ENCODE assay signal across 8 mouse cellular contexts in the genomic region with DNA sequence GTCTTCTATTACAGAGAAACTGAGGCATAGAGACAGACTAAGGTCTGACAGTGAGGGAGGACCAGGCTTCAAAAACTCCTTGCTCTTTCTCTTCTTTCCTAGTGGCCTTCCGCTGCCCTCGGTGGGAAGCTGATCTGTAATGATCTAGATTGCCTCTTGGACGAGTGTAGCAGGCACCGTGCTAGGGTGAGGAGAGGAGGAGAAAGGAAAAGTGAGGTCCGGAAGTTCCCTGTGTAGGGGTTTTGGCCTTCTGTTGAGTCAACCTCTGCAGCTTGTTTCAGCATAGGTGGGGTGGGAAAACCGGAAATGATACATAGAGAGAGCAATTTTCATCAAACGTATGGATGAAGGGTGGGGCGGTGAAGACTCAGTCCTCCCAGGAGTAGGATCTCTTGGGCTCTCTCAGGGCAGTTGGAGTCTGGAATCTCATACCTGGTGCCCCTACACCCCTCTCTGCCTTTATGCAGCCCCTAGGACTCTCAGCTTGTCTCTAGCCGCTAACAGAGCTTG. TPM values are rescaled to one million over a fixed set of nuclear protein-coding genes. Genes with fewer than 3 reads are reported as not detected.
A peak's percentile ranks its signal among the peaks of the same experiment; 100 is the strongest.
DNase-seq lines count a peak whose midpoint lies in the region; ATAC-seq and TF ChIP-seq lines count a peak whose summit lies in the region.

No protein-coding gene starts in this region.

- peak overlapping the region; percentile 92 for H3K4me2 ChIP-seq in neural tube, embryonic 12.5 days (replicated peaks)
- H3K4me2 ChIP-seq in intestine, embryonic 15.5 days (replicated peaks): peak overlapping the region; percentile 90
- H3K4me2 ChIP-seq in stomach, embryonic 15.5 days: peak overlapping the region; percentile 88

- H3K4me1 ChIP-seq in heart, adult 2 months (ENCODE audit: control insufficient read depth, insufficient read depth, low read length): peaks cover 12% of the 10 kb centered on the region
- H3K4me1 ChIP-seq in neural tube, embryonic 12.5 days: peaks cover 17% of the 10 kb centered on the region
- peaks cover 10% of the 10 kb centered on the region; the same call in 1 of the 2 replicates for H3K4me1 ChIP-seq in intestine, embryonic 15.5 days (replicated peaks)
- H3K4me1 ChIP-seq in stomach, embryonic 15.5 days: peaks cover 14% of the 10 kb centered on the region; the same call in 1 of the 2 replicates

- no peaks in the 10 kb centered on the region for H3K36me3 ChIP-seq in heart, adult 2 months (ENCODE audit: control insufficient read depth, insufficient read depth, low read length)
- H3K36me3 ChIP-seq in neural tube, embryonic 12.5 days: no peaks in the 10 kb centered on the region
- no peaks in the 10 kb centered on the region for H3K36me3 ChIP-seq in intestine, embryonic 15.5 days
- no peaks in the 10 kb centered on the region for H3K36me3 ChIP-seq in stomach, embryonic 15.5 days

- ATAC-seq in neural tube, embryonic 12.5 days (ENCODE audit: low FRiP score, low read depth): no peak
- no peak for ATAC-seq in intestine, embryonic 15.5 days
- ATAC-seq in stomach, embryonic 15.5 days (ENCODE audit: insufficient read depth, low FRiP score, low read depth): no peak

- DNase-seq in heart, adult 2 months: no peak
- no peak for DNase-seq in heart, adult 18-20 months
- no peak for DNase-seq in neural tube, embryonic 10.5 days (ENCODE audit: extremely low spot score, low spot score)
- DNase-seq in layer of hippocampus, adult 9-11 months: no peak
- DNase-seq in cerebellum, postnatal 14 days: no peak

- peak overlapping the region; percentile 83 for H3K4me3 ChIP-seq in heart, adult 2 months
- no peak overlapping the region for H3K4me3 ChIP-seq in neural tube, embryonic 12.5 days
- H3K4me3 ChIP-seq in intestine, embryonic 15.5 days (replicated peaks): no peak overlapping the region
- no peak overlapping the region for H3K4me3 ChIP-seq in stomach, embryonic 15.5 days (replicated peaks)

- H3K9me3 ChIP-seq in neural tube, embryonic 12.5 days: no peaks in the 10 kb centered on the region
- no peaks in the 10 kb centered on the region for H3K9me3 ChIP-seq in intestine, embryonic 15.5 days
- no peaks in the 10 kb centered on the region for H3K9me3 ChIP-seq in stomach, embryonic 15.5 days

- no peak for TF ChIP-seq EP300 in heart, adult 2 months (IDR thresholded peaks at IDR 0.05; ENCODE audit: insufficient read depth, low read depth, low read length)

- peak overlapping the region; percentile 13 for H3K9ac ChIP-seq in heart, adult 2 months (ENCODE audit: low read depth, low read length)
- H3K9ac ChIP-seq in neural tube, embryonic 12.5 days: no peak overlapping the region
- H3K9ac ChIP-seq in intestine, embryonic 15.5 days: no peak overlapping the region
- no peak overlapping the region for H3K9ac ChIP-seq in stomach, embryonic 15.5 days

- no peak for TF ChIP-seq CTCF in heart, adult 2 months (IDR thresholded peaks at IDR 0.05)

- no peaks in the 10 kb centered on the region; the same call in 1 of the 2 replicates for H3K79me2 ChIP-seq in heart, adult 2 months (replicated peaks; ENCODE audit: control insufficient read depth, insufficient read depth, low read length)

- WGBS in heart, adult 2 months: 35% methylated on average over 9 of the region's 9 CpGs
- WGBS in neural tube, embryonic 12.5 days: 55% methylated on average over 9 of the region's 9 CpGs
- 54% methylated on average over 9 of the region's 9 CpGs for WGBS in intestine, embryonic 15.5 days
- WGBS in stomach, embryonic 15.5 days: 47% methylated on average over 9 of the region's 9 CpGs

- intact Hi-C loops in heart, adult 2 months (cut with DNase I): loop anchor here (2.0 to 5.0 kb wide), 2 partner anchors 60 to 163 kb away; partner anchors contain the start of genes Cnnm4 and Kansl3

- peak overlapping the region; percentile 26; the same call in 1 of the 2 replicates for H3K27ac ChIP-seq in heart, adult 2 months
- no peak overlapping the region for H3K27ac ChIP-seq in neural tube, embryonic 12.5 days
- no peak overlapping the region for H3K27ac ChIP-seq in intestine, embryonic 15.5 days
- H3K27ac ChIP-seq in stomach, embryonic 15.5 days: no peak overlapping the region

- TF ChIP-seq POLR2A in heart, adult 2 months (IDR thresholded peaks at IDR 0.05; ENCODE audit: insufficient read depth, low read depth, low read length): no peak

- H3K27me3 ChIP-seq in heart, adult 2 months (ENCODE audit: control insufficient read depth, insufficient read depth, low read length): no peaks in the 10 kb centered on the region
- H3K27me3 ChIP-seq in neural tube, embryonic 12.5 days (replicated peaks): peaks cover 24% of the 10 kb centered on the region; the same call in 1 of the 2 replicates
- 0 out of 2 replicates have a peak, but pooled peaks cover 5% of the 10 kb centered on the region for H3K27me3 ChIP-seq in intestine, embryonic 15.5 days (replicated peaks)
- H3K27me3 ChIP-seq in stomach, embryonic 15.5 days (replicated peaks): peaks cover 15% of the 10 kb centered on the region

RNA-seq across cellular contexts. Expression of gene Arid5a, which starts 1.5 kb away (rescaled TPM):
- 10 to 100 TPM; 10.2 to 12.4 TPM for total RNA-seq in heart, adult 2 months (2021)
- polyA plus RNA-seq in heart, adult 2 months (2012; rRNA removed): 4.7 and 4.9 TPM in 2 replicates
- total RNA-seq in heart, adult 18-20 months (2021): 10 to 100 TPM; 10.8 to 12.7 TPM
- polyA plus RNA-seq in neural tube, embryonic 12.5 days (2016; fragmentation: Nextera tagmentation; extraction: Ambion mirVana): 4.1 and 5.2 TPM in 2 replicates
- polyA plus RNA-seq in intestine, embryonic 15.5 days (2015; fragmentation: Nextera tagmentation; extraction: Ambion mirVana): 3.2 and 5.3 TPM in 2 replicates
- polyA plus RNA-seq in stomach, embryonic 15.5 days (2015; fragmentation: Nextera tagmentation; extraction: Ambion mirVana): 3.5 and 4.7 TPM in 2 replicates

RNA-seq across cellular contexts. Expression of gene Neurl3, which starts 34.5 kb away (rescaled TPM):
- total RNA-seq in heart, adult 2 months (2021): 1 to 10 TPM; 2.2 to 3.0 TPM
- polyA plus RNA-seq in heart, adult 2 months (2012; rRNA removed): 5.8 and 6.1 TPM in 2 replicates
- 1 to 10 TPM; 3.2 to 3.4 TPM for total RNA-seq in heart, adult 18-20 months (2021)
- polyA plus RNA-seq in neural tube, embryonic 12.5 days (2016; fragmentation: Nextera tagmentation; extraction: Ambion mirVana): 0.51 and 1.2 TPM in 2 replicates
- polyA plus RNA-seq in intestine, embryonic 15.5 days (2015; fragmentation: Nextera tagmentation; extraction: Ambion mirVana): 24.2 and 25.6 TPM in 2 replicates
- polyA plus RNA-seq in stomach, embryonic 15.5 days (2015; fragmentation: Nextera tagmentation; extraction: Ambion mirVana): 15.6 and 18.7 TPM in 2 replicates

RNA-seq across cellular contexts. Expression of gene Kansl3, which starts 60.0 kb away (rescaled TPM):
- total RNA-seq in heart, adult 2 months (2021): 10 to 100 TPM; 49.7 to 52.8 TPM
- 35.4 and 57.0 TPM in 2 replicates for polyA plus RNA-seq in heart, adult 2 months (2012; rRNA removed)
- 10 to 100 TPM; 55.4 to 62.3 TPM for total RNA-seq in heart, adult 18-20 months (2021)
- 44.0 and 45.3 TPM in 2 replicates for polyA plus RNA-seq in neural tube, embryonic 12.5 days (2016; fragmentation: Nextera tagmentation; extraction: Ambion mirVana)
- 32.2 and 36.5 TPM in 2 replicates for polyA plus RNA-seq in intestine, embryonic 15.5 days (2015; fragmentation: Nextera tagmentation; extraction: Ambion mirVana)
- 36.4 and 37.4 TPM in 2 replicates for polyA plus RNA-seq in stomach, embryonic 15.5 days (2015; fragmentation: Nextera tagmentation; extraction: Ambion mirVana)
